Mouse (Mus musculus): ENCODE measurements around the gene Nrsn2. TPM values are rescaled to one million over a fixed set of nuclear protein-coding genes. Genes with fewer than 3 reads are reported as not detected.

Nrsn2 gene
- total and polyA plus RNA-seq, 3 experiments: not detected

DNA sequence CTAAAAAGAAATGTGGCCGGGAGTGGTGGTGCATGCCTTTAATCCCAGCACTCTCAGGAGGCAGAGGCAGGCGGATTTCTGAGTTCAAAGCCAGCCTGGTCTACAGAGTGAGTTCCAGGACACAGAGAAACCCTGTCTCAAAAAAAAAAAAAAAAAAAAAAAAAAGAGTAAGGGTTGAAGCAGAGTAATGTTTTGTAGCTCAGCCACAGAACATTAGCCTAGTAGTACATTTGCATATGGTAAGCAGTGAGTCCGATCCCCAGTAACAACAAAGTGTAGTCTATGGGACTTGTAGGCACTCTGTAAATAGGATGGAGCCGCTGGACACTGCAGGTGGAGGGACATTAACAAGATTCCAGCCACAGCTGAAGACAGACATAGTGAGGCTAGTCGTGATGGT is 31.5 kb downstream of the Nrsn2 start:
- peaks cover 2% of the 10 kb centered on the region for H3K79me2 ChIP-seq (replicated peaks; ENCODE audit: control insufficient read depth, extremely low read depth, insufficient read depth, poor library complexity, severe bottlenecking)
- H3K4me3 ChIP-seq (replicated peaks in 1 of 3; ENCODE audit: low read depth in 2 of 3, low read length in 2 of 3, poor library complexity in 1 of 3): no peak overlapping the region
- TF ChIP-seq SIN3A (IDR thresholded peaks at IDR 0.05; ENCODE audit: low read length) (no peak), ZNF384 (IDR thresholded peaks at IDR 0.05; ENCODE audit: low read depth, low read length) (peak; percentile 53; the same call in 1 of the 2 replicates), MXI1 (IDR thresholded peaks at IDR 0.05; ENCODE audit: low read depth, low read length) (no peak)
- dilution Hi-C loops (cut with MboI; ENCODE audit: extremely low pct_ligation_motif_present, extremely low pct_unique_long_range_greater_than_20kb, low sequenced_read_pairs): no loop called here
- in situ Hi-C loops (cut with MboI; ENCODE audit: low pct_ligation_motif_present, low pct_unique_long_range_greater_than_20kb, low sequenced_read_pairs): no loop called here
- no peak overlapping the region; the same call in 1 of the 2 replicates for H3K27ac ChIP-seq (ENCODE audit: insufficient read depth, low read depth)
- peak overlapping the region; percentile 63; the same call in 1 of the 2 replicates for H3K9ac ChIP-seq (ENCODE audit: insufficient read depth, low read depth)
- peaks cover 23 to 26% of the 10 kb centered on the region in 2 experiments for H3K36me3 ChIP-seq (replicated peaks in 1 of 2; ENCODE audit: control insufficient read depth in 1 of 2, insufficient read depth in 1 of 2, low read length in 1 of 2)
- peaks cover 18 to 46% of the 10 kb centered on the region in 2 experiments for H3K4me1 ChIP-seq (ENCODE audit: control insufficient read depth in 1 of 2, insufficient read depth in 2 of 2)
- H3K27me3 ChIP-seq (replicated peaks): no peaks in the 10 kb centered on the region
- no peak overlapping the region for H3K4me2 ChIP-seq (ENCODE audit: insufficient read depth, low read depth, poor library complexity, severe bottlenecking)
- H3K9me3 ChIP-seq (replicated peaks; ENCODE audit: low read length): no peaks in the 10 kb centered on the region
- DNase-seq (ENCODE audit: extremely low read depth): no peak

GRCm38 (mm10) chr2:152344361-152344760 is 32.1 kb downstream of the Nrsn2 start:
- dilution Hi-C loops (cut with MboI; ENCODE audit: extremely low pct_ligation_motif_present, extremely low pct_unique_long_range_greater_than_20kb, low sequenced_read_pairs) (no loop called here), in situ Hi-C loops (cut with MboI; ENCODE audit: low pct_ligation_motif_present, low pct_unique_long_range_greater_than_20kb, low sequenced_read_pairs) (no loop called here)
- Histone ChIP-seq H3K4me2 (ENCODE audit: insufficient read depth, low read depth, poor library complexity, severe bottlenecking) (peak overlapping the region; percentile 11), H3K27me3 (replicated peaks) (no peaks in the 10 kb centered on the region), H3K36me3 (replicated peaks in 1 of 2; ENCODE audit: control insufficient read depth in 1 of 2, insufficient read depth in 1 of 2, low read length in 1 of 2) (peaks cover 28 to 32% of the 10 kb centered on the region in 2 experiments), H3K9me3 (replicated peaks; ENCODE audit: low read length) (no peaks in the 10 kb centered on the region), H3K9ac (ENCODE audit: insufficient read depth, low read depth) (peak overlapping the region; percentile 63), H3K79me2 (replicated peaks; ENCODE audit: control insufficient read depth, extremely low read depth, insufficient read depth, poor library complexity, severe bottlenecking) (peaks cover 5% of the 10 kb centered on the region), H3K4me1 (ENCODE audit: control insufficient read depth in 1 of 2, insufficient read depth in 2 of 2) (peaks cover 23 to 46% of the 10 kb centered on the region in 2 experiments), H3K4me3 (replicated peaks in 1 of 3; ENCODE audit: low read depth in 2 of 3, low read length in 2 of 3, poor library complexity in 1 of 3) (no peak overlapping the region), H3K27ac (ENCODE audit: insufficient read depth, low read depth) (peak overlapping the region; percentile 24)
- TF ChIP-seq CHD1 (IDR thresholded peaks at IDR 0.05; ENCODE audit: low read depth, low read length): 0 out of 2 replicates have a peak, but pooled peaks have one; percentile 60
- TF ChIP-seq RCOR1 (conservative IDR thresholded peaks at IDR 0.05; ENCODE audit: low read depth, low read length): 0 out of 2 replicates have a peak, but pooled peaks have one; percentile 27
- TF ChIP-seq ZMIZ1 (IDR thresholded peaks at IDR 0.05; ENCODE audit: low read depth, low read length): no peak
- no peak for TF ChIP-seq TCF12 (IDR thresholded peaks at IDR 0.05; ENCODE audit: low read depth, low read length)
- DNase-seq (ENCODE audit: extremely low read depth): no peak

DNA sequence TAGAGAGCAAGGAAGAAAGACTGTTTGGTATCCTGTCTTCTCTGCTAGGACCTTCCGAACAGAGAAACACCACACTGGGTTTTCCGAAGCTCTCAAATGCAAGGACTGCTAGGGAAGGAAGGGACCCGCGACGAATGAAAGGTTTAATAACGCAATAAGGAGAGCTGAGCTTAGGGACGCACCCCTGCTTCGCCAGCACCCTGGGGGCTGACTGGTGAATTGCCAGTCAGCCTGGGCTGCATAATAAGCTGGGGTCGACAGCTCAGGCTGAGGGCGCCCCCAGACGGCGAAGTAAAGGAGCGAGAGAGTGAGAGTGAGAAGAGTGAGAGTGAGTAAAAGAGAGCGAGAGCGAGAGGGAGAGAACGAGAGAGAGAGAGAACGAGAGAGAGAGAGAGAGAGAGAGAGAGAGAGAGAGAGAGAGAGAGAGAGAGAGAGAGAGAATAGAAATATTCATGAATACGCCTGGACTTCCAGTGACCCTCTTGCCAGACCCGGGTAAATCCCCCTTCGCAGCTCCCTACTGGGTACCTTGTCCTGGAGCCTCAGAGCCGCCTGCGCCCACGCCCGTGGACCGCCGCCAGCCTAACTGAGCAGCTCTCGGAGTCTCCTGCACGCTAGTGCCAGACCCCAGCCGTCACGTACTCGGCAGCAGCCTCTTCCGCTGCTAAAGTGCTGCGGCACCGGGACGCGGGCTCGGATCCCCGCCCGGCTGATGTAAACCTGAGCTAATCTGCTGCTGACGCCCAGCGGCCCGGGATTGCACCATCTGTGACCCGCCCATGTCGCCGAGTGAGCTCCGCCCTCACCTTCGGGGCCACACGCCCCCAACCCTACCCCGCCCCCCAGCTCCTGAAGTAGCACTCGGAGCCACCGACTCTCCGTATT is 32.9 kb downstream of the Nrsn2 start, which contains the start of gene Trib3:
Gene Trib3, minus strand, starts transcription at position 704 of the 885 bp plus-strand sequence.
- H3K4me1 ChIP-seq (ENCODE audit: control insufficient read depth in 1 of 2, insufficient read depth in 2 of 2): peaks cover 24 to 51% of the 10 kb centered on the region in 2 experiments
- TF ChIP-seq MAFK (IDR thresholded peaks at IDR 0.05; ENCODE audit: insufficient replicate concordance, low read length): no peak
- TF ChIP-seq MYC (IDR thresholded peaks at IDR 0.05; ENCODE audit: low read depth, low read length): no peak; the same call in 1 of the 2 replicates
- TF ChIP-seq ZKSCAN1 (IDR thresholded peaks at IDR 0.05; ENCODE audit: borderline replicate concordance, low read depth, low read length): no peak
- no peak for TF ChIP-seq KAT2A (IDR thresholded peaks at IDR 0.05; ENCODE audit: insufficient replicate concordance, low read length)
- TF ChIP-seq POLR2AphosphoS2 (IDR thresholded peaks at IDR 0.05; ENCODE audit: low read depth, low read length): no peak
- no peak for TF ChIP-seq HCFC1 (IDR thresholded peaks at IDR 0.05; ENCODE audit: low read depth, low read length)
- peak; percentile 92 for TF ChIP-seq ZMIZ1 (IDR thresholded peaks at IDR 0.05; ENCODE audit: low read depth, low read length)
- no peak for TF ChIP-seq PAX5 (IDR thresholded peaks at IDR 0.05; ENCODE audit: low read length)
- TF ChIP-seq MAZ (IDR thresholded peaks at IDR 0.05; ENCODE audit: low read depth, low read length): peak; percentile 70
- TF ChIP-seq NELFE (IDR thresholded peaks at IDR 0.05; ENCODE audit: low read depth, low read length): peak; percentile 90
- peak in 1 of 2 experiments; percentile 89; a peak in 2 of 4 replicates for TF ChIP-seq CTCF (conservative IDR thresholded peaks at IDR 0.05 in 1 of 2, IDR thresholded peaks at IDR 0.05 in 1 of 2; ENCODE audit: low read depth in 2 of 2, low read length in 2 of 2)
- TF ChIP-seq TCF12 (IDR thresholded peaks at IDR 0.05; ENCODE audit: low read depth, low read length): peak; percentile 81; the same call in 1 of the 2 replicates
- no peak for TF ChIP-seq MAX (IDR thresholded peaks at IDR 0.05; ENCODE audit: low read length)
- no peak for TF ChIP-seq ETS1 (conservative IDR thresholded peaks at IDR 0.05; ENCODE audit: low read depth, low read length)
- TF ChIP-seq POLR2A (IDR thresholded peaks at IDR 0.05; ENCODE audit: low read depth, low read length): peak; percentile 79
- no peak; the same call in 1 of the 2 replicates for TF ChIP-seq SIN3A (IDR thresholded peaks at IDR 0.05; ENCODE audit: low read length)
- no peak for TF ChIP-seq EP300 (IDR thresholded peaks at IDR 0.05; ENCODE audit: low read length)
- no peak for TF ChIP-seq ZC3H11A (IDR thresholded peaks at IDR 0.05; ENCODE audit: low read depth, low read length)
- TF ChIP-seq USF1 (IDR thresholded peaks at IDR 0.05; ENCODE audit: low read depth, low read length): no peak
- no peak for TF ChIP-seq RCOR1 (conservative IDR thresholded peaks at IDR 0.05; ENCODE audit: low read depth, low read length)

More for the DNA sequence above, 32.9 kb downstream of the Nrsn2 start, which contains the start of gene Trib3:
- Histone ChIP-seq H3K4me3 (replicated peaks in 1 of 3; ENCODE audit: low read depth in 2 of 3, low read length in 2 of 3, poor library complexity in 1 of 3) (peak within 1 kb of the TSS; percentile 72 to 88 (median 81)), H3K27ac (ENCODE audit: insufficient read depth, low read depth) (peak within 1 kb of the TSS; percentile 88), H3K9me3 (replicated peaks; ENCODE audit: low read length) (no peaks in the 10 kb centered on the region), H3K36me3 (replicated peaks in 1 of 2; ENCODE audit: control insufficient read depth in 1 of 2, insufficient read depth in 1 of 2, low read length in 1 of 2) (peaks cover 35 to 40% of the 10 kb centered on the region in 2 experiments), H3K27me3 (replicated peaks) (no peaks in the 10 kb centered on the region), H3K79me2 (replicated peaks; ENCODE audit: control insufficient read depth, extremely low read depth, insufficient read depth, poor library complexity, severe bottlenecking) (peaks cover 10% of the 10 kb centered on the region), H3K4me2 (ENCODE audit: insufficient read depth, low read depth, poor library complexity, severe bottlenecking) (peak within 1 kb of the TSS; percentile 55), H3K9ac (ENCODE audit: insufficient read depth, low read depth) (peak within 1 kb of the TSS; percentile 100)
- dilution Hi-C loops (cut with MboI; ENCODE audit: extremely low pct_ligation_motif_present, extremely low pct_unique_long_range_greater_than_20kb, low sequenced_read_pairs): no loop called here
- in situ Hi-C loops (cut with MboI; ENCODE audit: low pct_ligation_motif_present, low pct_unique_long_range_greater_than_20kb, low sequenced_read_pairs): no loop called here
- DNase-seq (ENCODE audit: extremely low read depth): peak; percentile 88
